Mouse (Mus musculus) c-Kit-positive CD71-negative TER-119-negative erythroid progenitor cells, embryonic 14.5 days (primary cell): ENCODE data around the gene Prpf4.
A peak's percentile ranks its signal among the peaks of the same experiment; 100 is the strongest.

ENCODE experiments used
- DNase-seq: peaks from one replicate; pipeline ENCODE4 v3.0.0-alpha.2; 2013; ENCODE audit warnings: low read depth

The Prpf4 gene

GRCm38 (mm10) chr4:62389592-62390512, 18.7 kb upstream of the Prpf4 start:
- no peak for DNase-seq

GRCm38 (mm10) chr4:62391892-62392291, 16.7 kb upstream of the Prpf4 start:
- no peak for DNase-seq

GRCm38 (mm10) chr4:62393459-62393858, 15.1 kb upstream of the Prpf4 start:
- DNase-seq, result no peak

- no peak for DNase-seq
Measured at GRCm38 (mm10) chr4:62395806-62396205, 12.8 kb upstream of the Prpf4 start.

- no peak for DNase-seq
Measured at GRCm38 (mm10) chr4:62397616-62398365, 10.8 kb upstream of the Prpf4 start.

- no peak for DNase-seq
Measured at GRCm38 (mm10) chr4:62398956-62399355, 9.6 kb upstream of the Prpf4 start.

GRCm38 (mm10) chr4:62406133-62406532, 2.5 kb upstream of the Prpf4 start:
- no peak for DNase-seq

GRCm38 (mm10) chr4:62407730-62408582, 641 bp upstream of the Prpf4 start:
- DNase-seq, result peak; percentile 55

- DNase-seq, result no peak
Measured at GRCm38 (mm10) chr4:62409615-62410014, 1.0 kb downstream of the Prpf4 start.

GRCm38 (mm10) chr4:62410325-62410724, 1.7 kb downstream of the Prpf4 start:
- no peak for DNase-seq

GRCm38 (mm10) chr4:62411606-62412005, 3.0 kb downstream of the Prpf4 start:
- DNase-seq, result no peak

GRCm38 (mm10) chr4:62418448-62418847, 9.9 kb downstream of the Prpf4 start:
- DNase-seq, result no peak

- DNase-seq, result no peak
Measured at GRCm38 (mm10) chr4:62419091-62419490, 10.5 kb downstream of the Prpf4 start.

- no peak for DNase-seq
Measured at GRCm38 (mm10) chr4:62425891-62426290, 17.3 kb downstream of the Prpf4 start.

GRCm38 (mm10) chr4:62427978-62428758, 19.6 kb downstream of the Prpf4 start:
- DNase-seq, result no peak

GRCm38 (mm10) chr4:62429616-62430015, 21.0 kb downstream of the Prpf4 start:
- DNase-seq, result no peak

GRCm38 (mm10) chr4:62430678-62431077, 22.1 kb downstream of the Prpf4 start:
- DNase-seq, result no peak

GRCm38 (mm10) chr4:62431522-62431921, 22.9 kb downstream of the Prpf4 start:
- no peak for DNase-seq

GRCm38 (mm10) chr4:62433939-62434870, 25.6 kb downstream of the Prpf4 start:
- DNase-seq, result no peak

GRCm38 (mm10) chr4:62435081-62435480, 26.5 kb downstream of the Prpf4 start, which contains the start of gene Rnf183:
Rnf183 (minus strand) TSS chr4:62435252.
- no peak for DNase-seq
